Mouse (Mus musculus): ENCODE measurements around the gene Arf6.
"Not testable (repeated sequence)": the region's sequence is repeated elsewhere in the genome, so short reads cannot be mapped to it uniquely, and the experiment has no call there.

Arf6 gene

GRCm38 (mm10) chr12:69373850-69374766 is 2.2 kb downstream of the Arf6 start:
- DNase-seq, result peak in 1 of 2 experiments; percentile 16

- DNase-seq, result no peak
These were observed 4.2 kb downstream of the Arf6 start for GRCm38 (mm10) chr12:69376132-69376531.

GRCm38 (mm10) chr12:69377188-69377587 is 5.2 kb downstream of the Arf6 start:
- no peak for DNase-seq

GRCm38 (mm10) chr12:69377636-69378035 is 5.7 kb downstream of the Arf6 start:
- DNase-seq, result not testable (repeated sequence)

GRCm38 (mm10) chr12:69378558-69379454 is 6.9 kb downstream of the Arf6 start:
- DNase-seq, result no peak

GRCm38 (mm10) chr12:69382880-69383279 is 10.9 kb downstream of the Arf6 start:
- no peak for DNase-seq

GRCm38 (mm10) chr12:69384606-69385005 is 12.7 kb downstream of the Arf6 start:
- no peak for DNase-seq

GRCm38 (mm10) chr12:69385542-69386280 is 13.8 kb downstream of the Arf6 start:
- DNase-seq, result no peak

GRCm38 (mm10) chr12:69386281-69386732 is 14.4 kb downstream of the Arf6 start:
- not testable (repeated sequence) for DNase-seq

- no peak for DNase-seq
These were observed 16.4 kb downstream of the Arf6 start for GRCm38 (mm10) chr12:69388321-69388869.

GRCm38 (mm10) chr12:69389273-69389938 is 17.5 kb downstream of the Arf6 start:
- DNase-seq, result no peak

- no peak for DNase-seq
These were observed 18.2 kb downstream of the Arf6 start for GRCm38 (mm10) chr12:69390000-69390698.

- DNase-seq, result no peak
These were observed 21.1 kb downstream of the Arf6 start for GRCm38 (mm10) chr12:69393076-69393475.

- DNase-seq, result no peak
These were observed 22.5 kb downstream of the Arf6 start for GRCm38 (mm10) chr12:69394456-69394855.

- DNase-seq, result no peak
These were observed 28.4 kb downstream of the Arf6 start for GRCm38 (mm10) chr12:69400367-69400766.

- no peak for DNase-seq
These were observed 28.9 kb downstream of the Arf6 start for GRCm38 (mm10) chr12:69400871-69401286.

GRCm38 (mm10) chr12:69402100-69402499 is 30.1 kb downstream of the Arf6 start:
- no peak for DNase-seq

GRCm38 (mm10) chr12:69402594-69403167 is 30.7 kb downstream of the Arf6 start:
- no peak for DNase-seq

- DNase-seq, result no peak
These were observed 38.8 kb downstream of the Arf6 start for GRCm38 (mm10) chr12:69410767-69411166.

GRCm38 (mm10) chr12:69411936-69412335 is 40.0 kb downstream of the Arf6 start:
- no peak for DNase-seq

GRCm38 (mm10) chr12:69413303-69413702 is 41.4 kb downstream of the Arf6 start:
- DNase-seq, result no peak

All from lung, postnatal 4 days (tissue).